Mouse (Mus musculus): ENCODE data around the gene Ctnnd2.

Gene Ctnnd2

GRCm38 (mm10) chr15:30709754-30710105, 537.3 kb downstream of the Ctnnd2 start:
- no peak for DNase-seq (ENCODE audit: low spot score in 2 of 2)

GRCm38 (mm10) chr15:30714823-30715222, 542.4 kb downstream of the Ctnnd2 start:
- no peak for DNase-seq (ENCODE audit: low spot score in 2 of 2)

- DNase-seq (ENCODE audit: low spot score in 2 of 2) = no peak
Observed at GRCm38 (mm10) chr15:30718811-30719210, 546.4 kb downstream of the Ctnnd2 start.

GRCm38 (mm10) chr15:30719226-30719625, 546.8 kb downstream of the Ctnnd2 start:
- no peak for DNase-seq (ENCODE audit: low spot score in 2 of 2)

GRCm38 (mm10) chr15:30721098-30721497, 548.7 kb downstream of the Ctnnd2 start:
- no peak for DNase-seq (ENCODE audit: low spot score in 2 of 2)

- no peak for DNase-seq (ENCODE audit: low spot score in 2 of 2)
Observed at GRCm38 (mm10) chr15:30726066-30726465, 553.7 kb downstream of the Ctnnd2 start.

GRCm38 (mm10) chr15:30738178-30738577, 565.8 kb downstream of the Ctnnd2 start:
- no peak for DNase-seq (ENCODE audit: low spot score in 2 of 2)

GRCm38 (mm10) chr15:30740728-30741127, 568.3 kb downstream of the Ctnnd2 start:
- DNase-seq (ENCODE audit: low spot score in 2 of 2) = peak; percentile 44 to 70

- no peak for DNase-seq (ENCODE audit: low spot score in 2 of 2)
Observed at GRCm38 (mm10) chr15:30757991-30758390, 585.6 kb downstream of the Ctnnd2 start.

- DNase-seq (ENCODE audit: low spot score in 2 of 2) = no peak
Observed at GRCm38 (mm10) chr15:30762211-30762610, 589.8 kb downstream of the Ctnnd2 start.

GRCm38 (mm10) chr15:30762695-30763285, 590.4 kb downstream of the Ctnnd2 start:
- DNase-seq (ENCODE audit: low spot score in 2 of 2) = no peak

- DNase-seq (ENCODE audit: low spot score in 2 of 2) = no peak
Observed at GRCm38 (mm10) chr15:30776931-30777330, 604.5 kb downstream of the Ctnnd2 start.

GRCm38 (mm10) chr15:30777801-30778200, 605.4 kb downstream of the Ctnnd2 start:
- no peak for DNase-seq (ENCODE audit: low spot score in 2 of 2)

GRCm38 (mm10) chr15:30779903-30780302, 607.5 kb downstream of the Ctnnd2 start:
- no peak for DNase-seq (ENCODE audit: low spot score in 2 of 2)

GRCm38 (mm10) chr15:30780977-30781376, 608.6 kb downstream of the Ctnnd2 start:
- no peak for DNase-seq (ENCODE audit: low spot score in 2 of 2)

- DNase-seq (ENCODE audit: low spot score in 2 of 2) = no peak
Observed at GRCm38 (mm10) chr15:30785706-30786320, 613.4 kb downstream of the Ctnnd2 start.

GRCm38 (mm10) chr15:30793260-30793659, 620.9 kb downstream of the Ctnnd2 start:
- no peak for DNase-seq (ENCODE audit: low spot score in 2 of 2)

- DNase-seq (ENCODE audit: low spot score in 2 of 2) = no peak
Observed at GRCm38 (mm10) chr15:30795723-30796122, 623.3 kb downstream of the Ctnnd2 start.

- DNase-seq (ENCODE audit: low spot score in 2 of 2) = no peak
Observed at GRCm38 (mm10) chr15:30827424-30828263, 655.3 kb downstream of the Ctnnd2 start.

- no peak for DNase-seq (ENCODE audit: low spot score in 2 of 2)
Observed at GRCm38 (mm10) chr15:30857277-30858176, 685.1 kb downstream of the Ctnnd2 start.

- DNase-seq (ENCODE audit: low spot score in 2 of 2) = no peak
Observed at GRCm38 (mm10) chr15:30867429-30867828, 695.0 kb downstream of the Ctnnd2 start.

Data from cerebellum, postnatal 4 days (tissue).